Mouse (Mus musculus) neural tube, embryonic 11.5 days (tissue): Measurements from ENCODE around the gene Enthd1. TPM values are rescaled to one million over a fixed set of nuclear protein-coding genes. Genes with fewer than 3 reads are reported as not detected.

Experiments
- ATAC-seq: fragments of 200-750 bp; cut with Nextera tagmentation; 2 replicates; pipeline ENCODE4 v1.8.0; 2017; ENCODE audit warnings: moderate number of reproducible peaks, mild to moderate bottlenecking, moderate TSS enrichment, moderate library complexity; ENCODE audit not compliant: insufficient read depth, low FRiP score, low TSS enrichment
- DNase-seq: peaks from one replicate; pipeline ENCODE4 v3.0.0-alpha.2; 2015; ENCODE audit warnings: low spot score
- H3K27ac ChIP-seq: fragments of 300-500 bp; sonication (generic); 2 replicates; pipeline ENCODE4 v1.5.1; 2014; ENCODE audit warnings: low read depth, mild to moderate bottlenecking, low read length
- H3K27me3 ChIP-seq: fragments of 300-500 bp; sonication (generic); 2 replicates; pipeline ENCODE4 v1.6.1; 2014; ENCODE audit warnings: mild to moderate bottlenecking, low read length, mixed read lengths; ENCODE audit not compliant: control insufficient read depth, insufficient read depth
- H3K36me3 ChIP-seq: fragments of 300-500 bp; sonication (generic); 2 replicates; pipeline ENCODE4 v1.6.1; 2014; ENCODE audit warnings: mild to moderate bottlenecking, low read length, moderate library complexity, mixed read lengths; ENCODE audit not compliant: control insufficient read depth, insufficient read depth
- H3K4me1 ChIP-seq: fragments of 300-500 bp; sonication (generic); 2 replicates; pipeline ENCODE4 v1.6.1; 2014; ENCODE audit warnings: low read length, mixed read lengths; ENCODE audit not compliant: control insufficient read depth, insufficient read depth
- H3K4me2 ChIP-seq: fragments of 300-500 bp; sonication (generic); 2 replicates; pipeline ENCODE4 v1.6.1; 2014; ENCODE audit warnings: low read depth, mild to moderate bottlenecking, moderate library complexity
- H3K4me3 ChIP-seq: fragments of 300-500 bp; sonication (generic); 2 replicates; pipeline ENCODE4 v1.5.1; 2014; ENCODE audit warnings: low read depth, low read length
- H3K9ac ChIP-seq: fragments of 300-500 bp; sonication (generic); 2 replicates; pipeline ENCODE4 v1.6.1; 2014; ENCODE audit warnings: mild to moderate bottlenecking, low read length
- H3K9me3 ChIP-seq: fragments of 300-500 bp; sonication (generic); 2 replicates; pipeline ENCODE4 v1.6.1; 2016; ENCODE audit warnings: low read length; ENCODE audit not compliant: control insufficient read depth
- WGBS: fragments of 180-500 bp; shearing (Covaris S2); extraction: QIAGEN DNeasy Blood & Tissue Kit; methylation state at CpG from one replicate; pipeline ENCODE4 v1.1.7; 2014; 5-methylcytosine and 5-hydroxymethylcytosine counted together
- polyA plus RNA-seq: library from polyadenylated mRNA; unstranded; fragments of >200 nt; fragmentation: Nextera tagmentation; extraction: Ambion mirVana; gene quantifications from 2 replicates; pipeline ENCODE4 v1.2.1, GENCODE M21; 2014

The Enthd1 gene
- polyA plus RNA-seq, 1 experiment from 2014 or later, result not detected

- ATAC-seq, result no peak
- Histone ChIP-seq H3K9me3 (no peaks in the 10 kb centered on the region), H3K4me2 (no peak overlapping the region), H3K4me3 (no peak overlapping the region), H3K36me3 (no peaks in the 10 kb centered on the region), H3K27me3 (no peaks in the 10 kb centered on the region), H3K27ac (no peak overlapping the region), H3K9ac (no peak overlapping the region; the same call in 1 of the 2 replicates), H3K4me1 (no peaks in the 10 kb centered on the region)
- WGBS, result 71% methylated on average over 9 of the region's 9 CpGs
- DNase-seq, result no peak
Measured at GRCm38 (mm10) chr15:80417066-80417465, 147.9 kb downstream of the Enthd1 start.

- DNase-seq (no peak), ATAC-seq (no peak)
- no peaks in the 10 kb centered on the region for H3K36me3 ChIP-seq
- no peaks in the 10 kb centered on the region for H3K27me3 ChIP-seq
- no peak overlapping the region for H3K9ac ChIP-seq
- no peaks in the 10 kb centered on the region for H3K4me1 ChIP-seq
- 79% methylated on average over 4 of the region's 4 CpGs for WGBS
- no peak overlapping the region for H3K4me2 ChIP-seq
- no peak overlapping the region for H3K27ac ChIP-seq
- no peak overlapping the region for H3K4me3 ChIP-seq
- H3K9me3 ChIP-seq, result no peaks in the 10 kb centered on the region
Measured at GRCm38 (mm10) chr15:80415132-80415531, 149.8 kb downstream of the Enthd1 start.

- H3K9ac ChIP-seq, result no peak overlapping the region
- H3K4me3 ChIP-seq, result no peak overlapping the region
- H3K27ac ChIP-seq, result no peak overlapping the region
- H3K4me2 ChIP-seq, result no peak overlapping the region
- ATAC-seq, result no peak
- H3K27me3 ChIP-seq, result no peaks in the 10 kb centered on the region
- DNase-seq, result no peak
- 92% methylated on average over 17 of the region's 17 CpGs for WGBS
- H3K9me3 ChIP-seq, result no peaks in the 10 kb centered on the region
- no peaks in the 10 kb centered on the region for H3K36me3 ChIP-seq
- no peaks in the 10 kb centered on the region for H3K4me1 ChIP-seq
Measured at GRCm38 (mm10) chr15:80413988-80414721, 150.8 kb downstream of the Enthd1 start.

GRCm38 (mm10) chr15:80413070-80413469, 151.9 kb downstream of the Enthd1 start:
- Histone ChIP-seq H3K4me1 (no peaks in the 10 kb centered on the region), H3K36me3 (no peaks in the 10 kb centered on the region), H3K27ac (no peak overlapping the region), H3K9ac (no peak overlapping the region), H3K4me2 (no peak overlapping the region), H3K9me3 (no peaks in the 10 kb centered on the region), H3K27me3 (no peaks in the 10 kb centered on the region), H3K4me3 (no peak overlapping the region)
- ATAC-seq (no peak), DNase-seq (no peak)
- 76% methylated on average over 4 of the region's 4 CpGs for WGBS

DNA sequence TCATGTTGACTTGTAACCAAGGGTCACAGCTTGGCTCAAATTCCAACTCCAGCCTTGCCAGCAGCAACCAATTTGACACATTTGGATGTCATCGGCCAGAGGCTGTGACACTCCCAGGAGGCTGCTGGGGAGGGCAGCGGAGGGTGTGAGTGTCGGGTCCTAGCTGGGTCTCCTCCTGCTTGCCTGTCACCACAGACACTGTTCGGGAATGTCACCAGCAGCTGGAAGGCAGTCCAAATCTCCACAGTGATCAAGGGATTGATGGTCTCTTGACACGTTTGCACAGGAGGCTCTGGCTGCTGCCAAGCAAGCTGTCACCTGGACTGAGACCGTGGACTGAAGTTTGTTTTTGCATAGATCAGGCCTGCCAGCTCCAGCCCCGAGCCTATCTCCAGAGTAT, 154.3 kb downstream of the Enthd1 start:
- Histone ChIP-seq H3K27me3 (no peaks in the 10 kb centered on the region), H3K4me3 (no peak overlapping the region), H3K4me2 (no peak overlapping the region), H3K27ac (no peak overlapping the region), H3K36me3 (no peaks in the 10 kb centered on the region), H3K9me3 (no peaks in the 10 kb centered on the region), H3K4me1 (no peaks in the 10 kb centered on the region), H3K9ac (no peak overlapping the region)
- ATAC-seq (no peak), DNase-seq (no peak)
- 70% methylated on average over 7 of the region's 7 CpGs for WGBS

DNA sequence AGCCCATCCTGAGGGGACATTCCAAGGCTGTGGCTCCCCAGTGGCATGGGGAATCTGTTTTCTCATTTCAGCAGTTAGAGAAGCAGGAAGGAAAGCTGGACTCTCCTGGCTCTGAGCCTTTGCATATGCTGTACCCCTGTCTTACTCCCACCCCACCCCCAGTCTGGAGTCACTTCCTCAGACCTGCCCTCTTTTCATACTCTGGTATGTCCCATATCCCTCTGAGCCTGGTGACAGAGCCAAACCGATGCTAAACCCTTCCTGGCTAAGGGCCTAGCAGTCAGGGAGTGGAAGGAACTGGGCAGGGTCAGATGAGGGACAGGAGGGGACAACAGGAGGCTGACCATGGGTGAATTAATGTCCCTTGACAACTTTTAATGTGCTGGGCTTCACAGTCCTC, 157.1 kb downstream of the Enthd1 start:
- Histone ChIP-seq H3K27me3 (no peaks in the 10 kb centered on the region), H3K27ac (no peak overlapping the region), H3K4me2 (no peak overlapping the region), H3K9me3 (no peaks in the 10 kb centered on the region), H3K4me3 (no peak overlapping the region), H3K9ac (no peak overlapping the region), H3K36me3 (no peaks in the 10 kb centered on the region), H3K4me1 (no peaks in the 10 kb centered on the region)
- ATAC-seq (no peak), DNase-seq (no peak)
- WGBS, result 50% methylated on average over 1 of the region's 1 CpGs

Other genes with a start within 250 kb of the Enthd1 start
- gene Grap2, start 7.4 kb upstream of the Enthd1 start, polyA plus RNA-seq, result 3.9 and 4.3 TPM in 2 replicates
- gene Fam83f, start 106.7 kb upstream of the Enthd1 start, polyA plus RNA-seq, result 0.28 and 0.44 TPM in 2 replicates
- gene Tnrc6b, start 146.2 kb upstream of the Enthd1 start, polyA plus RNA-seq, result 12.4 and 16.1 TPM in 2 replicates